Mouse (Mus musculus) neutrophil, adult 65 days (primary cell): ENCODE measurements around the gene Gigyf2. TPM values are rescaled to one million over a fixed set of nuclear protein-coding genes. Genes with fewer than 3 reads are reported as not detected.

Experiments used
- total RNA-seq: library from RNA; stranded (reverse); gene quantifications from 2 replicates; pipeline ENCODE4 v1.2.4, GENCODE M21; 2023

Gigyf2 gene
- 47.1 and 87.2 TPM in 2 replicates for total RNA-seq

GRCm38 (mm10) chr1:87326742-87327163 lies at the start of gene Gigyf2:
Gene Gigyf2, plus strand, starts transcription at chr1:87326998.

GRCm38 (mm10) chr1:87394594-87394993 lies 67.8 kb downstream of the Gigyf2 start, which contains the start of gene Kcnj13:
Gene Kcnj13, minus strand, starts transcription at chr1:87394729.

GRCm38 (mm10) chr1:87469971-87470370 lies 143.2 kb downstream of the Gigyf2 start, which contains the start of gene Snorc:
Gene Snorc, plus strand, starts transcription at chr1:87470271.

Other genes starting within 250 kb of the Gigyf2 start
- gene Alppl2, start 237.1 kb upstream of the Gigyf2 start, total RNA-seq = not detected in 2 replicates
- gene Alpi, start 225.4 kb upstream of the Gigyf2 start, total RNA-seq = not detected in 2 replicates
- not detected in 2 replicates for gene Akp3, start 202.0 kb upstream of the Gigyf2 start, total RNA-seq
- gene Ecel1, start 170.5 kb upstream of the Gigyf2 start, total RNA-seq = not detected in 2 replicates
- gene Prss56, start 143.7 kb upstream of the Gigyf2 start, total RNA-seq = not detected in 2 replicates
- not detected in 2 replicates for gene Chrnd, start 136.4 kb upstream of the Gigyf2 start, total RNA-seq
- gene Chrng, start 122.3 kb upstream of the Gigyf2 start, total RNA-seq = not detected in 2 replicates
- gene Eif4e2, start 113.1 kb upstream of the Gigyf2 start, total RNA-seq = 86.9 and 97.3 TPM in 2 replicates
- 0.25 and 0.36 TPM in 2 replicates for gene Efhd1, start 62.6 kb upstream of the Gigyf2 start, total RNA-seq
- gene Kcnj13, start 67.7 kb downstream of the Gigyf2 start, total RNA-seq = not detected in 2 replicates
- gene Snorc, start 143.3 kb downstream of the Gigyf2 start, total RNA-seq = not detected in 2 replicates
- not detected in 2 replicates for gene Neu2, start 182.9 kb downstream of the Gigyf2 start, total RNA-seq
- not detected in 2 replicates for gene Ngef, start 246.9 kb downstream of the Gigyf2 start, total RNA-seq